Mouse (Mus musculus): ENCODE measurements at regions not wholly inside any gene's neighbourhood (a gene's known extent, or its start where the extent isn't known, plus 50 kb on each side); places are given as distances from the start of the nearest gene placed in this dataset.
"Not testable (repeated sequence)": the region's sequence is repeated elsewhere in the genome, so short reads cannot be mapped to it uniquely, and the experiment has no call there.

GRCm38 (mm10) chr5:56207877-56208276, 1509.9 kb upstream of the Pcdh7 start:
- DNase-seq = peak; percentile 49 to 52

- DNase-seq = no peak
Measured at GRCm38 (mm10) chr5:56215842-56216241, 1501.9 kb upstream of the Pcdh7 start.

GRCm38 (mm10) chr5:56266121-56266520, 1451.6 kb upstream of the Pcdh7 start:
- DNase-seq = no peak

- not testable (repeated sequence) for DNase-seq
Measured at GRCm38 (mm10) chr5:56291666-56292065, 1426.1 kb upstream of the Pcdh7 start.
